Mouse (Mus musculus): ENCODE results near the gene Lmx1b.

GRCm38 (mm10) chr2:33689155-33689879 is 49.0 kb upstream of the Lmx1b start:
- TF ChIP-seq CTCF (IDR thresholded peaks at IDR 0.05; ENCODE audit: insufficient read depth, low read length) (no peak), POLR2A (IDR thresholded peaks at IDR 0.05; ENCODE audit: borderline replicate concordance, extremely low read depth, low read depth, low read length) (no peak)
